Mouse (Mus musculus) brain, embryonic 14.5 days (tissue): ENCODE results near the gene Alpk3.

Experiments
- CTCF ChIP-seq: fragments of 200-500 bp; IDR thresholded peaks from 2 replicates; pipeline ENCODE4 v1.5.1; 2012; ENCODE audit warnings: inconsistent platforms, mild to moderate bottlenecking, moderate library complexity, borderline replicate concordance; ENCODE audit not compliant: insufficient read depth, insufficient read length; ENCODE audit errors: extremely low read depth
- POLR2A ChIP-seq: fragments of 200-500 bp; IDR thresholded peaks from 2 replicates; pipeline ENCODE4 v1.6.1; 2012; ENCODE audit warnings: mild to moderate bottlenecking, inconsistent platforms, borderline replicate concordance; ENCODE audit not compliant: poor library complexity, insufficient read depth, insufficient read length, severe bottlenecking; ENCODE audit errors: extremely low read depth

DNA sequence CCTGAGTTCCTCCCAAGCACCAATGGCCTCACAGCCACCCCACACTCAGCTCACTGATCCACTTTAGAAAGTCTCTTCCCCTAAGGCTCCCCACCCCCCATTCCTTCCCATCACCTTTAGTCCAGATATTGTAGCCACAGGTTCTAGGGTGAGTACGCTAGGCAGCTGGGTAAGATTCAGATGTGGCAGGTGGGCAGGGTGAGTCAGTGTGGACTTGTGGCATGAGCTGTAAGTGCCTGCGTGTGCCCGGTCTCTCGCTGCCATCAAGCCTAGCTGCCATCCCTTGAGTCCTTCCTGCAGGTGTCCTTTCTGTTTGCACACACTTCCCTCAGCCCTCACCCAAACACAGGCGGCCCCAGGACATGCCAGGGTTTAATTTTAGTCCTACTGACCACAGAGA is 42.9 kb downstream of the Alpk3 start:
- TF ChIP-seq CTCF, result no peak
- no peak for TF ChIP-seq POLR2A
